Mouse (Mus musculus): ENCODE data around the gene Ube2o. TPM values are rescaled to one million over a fixed set of nuclear protein-coding genes. Genes with fewer than 3 reads are reported as not detected.

Gene Ube2o
- total RNA-seq, 2 experiments from 2014 or later: 93.7 to 101 TPM

- TF ChIP-seq CTCF (conservative IDR thresholded peaks at IDR 0.05): no peak
- Histone ChIP-seq H3K4me3 (peak overlapping the region; percentile 94), H3K27ac (peak overlapping the region; percentile 98)
- DNase-seq (ENCODE audit: low spot score in 2 of 2): peak; percentile 83 to 89
Observed at GRCm38 (mm10) chr11:116490232-116491107, 90.8 kb downstream of the Ube2o start.

- DNase-seq (ENCODE audit: low spot score in 2 of 2): no peak
- H3K4me3 ChIP-seq: peak overlapping the region; percentile 94
- no peak for TF ChIP-seq CTCF (conservative IDR thresholded peaks at IDR 0.05)
Observed at GRCm38 (mm10) chr11:116489771-116490231, 91.4 kb downstream of the Ube2o start.

GRCm38 (mm10) chr11:116488693-116489375 is 92.4 kb downstream of the Ube2o start:
- peak overlapping the region; percentile 94 for H3K4me3 ChIP-seq
- peak; percentile 71 for TF ChIP-seq CTCF (conservative IDR thresholded peaks at IDR 0.05)
- H3K27ac ChIP-seq: no peak overlapping the region
- no peak for DNase-seq (ENCODE audit: low spot score in 2 of 2)

More at GRCm38 (mm10) chr11:116489771-116490231, 91.4 kb downstream of the Ube2o start:
- peak overlapping the region; percentile 98 for H3K27ac ChIP-seq

- DNase-seq (ENCODE audit: low spot score in 2 of 2): no peak
- no peak for TF ChIP-seq CTCF (conservative IDR thresholded peaks at IDR 0.05)
- no peak overlapping the region for H3K4me3 ChIP-seq
- H3K27ac ChIP-seq: no peak overlapping the region
Observed at GRCm38 (mm10) chr11:116488207-116488606, 93.0 kb downstream of the Ube2o start.

Other genes starting within 250 kb of the Ube2o start
- 1 to 10 TPM; 4.3 to 5.9 TPM for gene Foxj1, start 246.0 kb downstream of the Ube2o start, total RNA-seq (2021)
- gene Rnf157, start 168.4 kb downstream of the Ube2o start, total RNA-seq (2021): 100 to 1,000 TPM; 227 to 236 TPM
- gene Ubald2, start 147.4 kb downstream of the Ube2o start, total RNA-seq (2021): 10 to 100 TPM; 32.5 to 41.9 TPM
- gene Qrich2, start 115.2 kb downstream of the Ube2o start, total RNA-seq (2021): under 1 TPM in 1 of 2 experiments, not detected in 1; 0.17 TPM
- 10 to 100 TPM; 84.2 to 98.5 TPM for gene Prpsap1, start 87.2 kb downstream of the Ube2o start, total RNA-seq (2021)
- 1 to 10 TPM; 1.6 to 1.9 TPM for gene Sphk1, start 50.5 kb downstream of the Ube2o start, total RNA-seq (2021)
- 1 to 10 TPM in 1 of 2 experiments, under 1 TPM in 1; 0.27 to 1.2 TPM for gene Aanat, start 5.0 kb upstream of the Ube2o start, total RNA-seq (2021)
- 1 to 10 TPM; 1.4 to 1.6 TPM for gene Rhbdf2, start 45.6 kb upstream of the Ube2o start, total RNA-seq (2021)
- gene Prcd, start 72.1 kb upstream of the Ube2o start, total RNA-seq (2021): 1 to 10 TPM; 5.6 to 5.7 TPM
- gene Cygb, start 72.9 kb upstream of the Ube2o start, total RNA-seq (2021): 10 to 100 TPM; 71.9 to 73.5 TPM
- gene St6galnac1, start 194.1 kb upstream of the Ube2o start, total RNA-seq (2021): not detected
- 10 to 100 TPM; 20.0 to 23.4 TPM for gene Mxra7, start 246.6 kb upstream of the Ube2o start, total RNA-seq (2021)

All from layer of hippocampus, adult 2 months (tissue).